Mouse (Mus musculus) hindbrain, embryonic 14.5 days (tissue): Measurements from ENCODE around the gene Lpp. TPM values are rescaled to one million over a fixed set of nuclear protein-coding genes. Genes with fewer than 3 reads are reported as not detected.

ENCODE experiments used
- ATAC-seq: fragments of 200-750 bp; cut with Nextera tagmentation; 2 replicates; pipeline ENCODE4 v1.8.0; 2017; ENCODE audit warnings: moderate number of reproducible peaks, mild to moderate bottlenecking, moderate TSS enrichment, moderate library complexity; ENCODE audit not compliant: low FRiP score
- DNase-seq: peaks from one replicate; pipeline ENCODE4 v3.0.0-alpha.2; 2015; ENCODE audit warnings: low spot score
- H3K27ac ChIP-seq: fragments of 300-500 bp; sonication (generic); 2 replicates; pipeline ENCODE4 v1.5.1; 2014; ENCODE audit warnings: mild to moderate bottlenecking, moderate library complexity
- H3K27me3 ChIP-seq: fragments of 300-500 bp; sonication (generic); 2 replicates; pipeline ENCODE4 v1.6.1; 2014; ENCODE audit warnings: mild to moderate bottlenecking, low read length, mixed read lengths; ENCODE audit not compliant: control insufficient read depth, insufficient read depth
- H3K36me3 ChIP-seq: fragments of 300-500 bp; sonication (generic); replicated peaks from 2 replicates; pipeline ENCODE4 v1.6.1; 2014; ENCODE audit not compliant: control insufficient read depth, insufficient read depth
- H3K4me1 ChIP-seq: fragments of 300-500 bp; sonication (generic); replicated peaks from 2 replicates; pipeline ENCODE4 v1.6.1; 2014; ENCODE audit warnings: antibody characterized with exemption, low read length, mixed read lengths; ENCODE audit not compliant: control insufficient read depth, insufficient read depth
- H3K4me2 ChIP-seq: fragments of 300-500 bp; sonication (generic); replicated peaks from 2 replicates; pipeline ENCODE4 v1.6.1; 2014; ENCODE audit warnings: mild to moderate bottlenecking, moderate library complexity
- H3K4me3 ChIP-seq: fragments of 300-500 bp; sonication (generic); replicated peaks from 2 replicates; pipeline ENCODE4 v1.5.1; 2014; ENCODE audit warnings: mild to moderate bottlenecking, low read length
- H3K9ac ChIP-seq: fragments of 300-500 bp; sonication (generic); 2 replicates; pipeline ENCODE4 v1.6.1; 2014
- H3K9me3 ChIP-seq: fragments of 300-500 bp; sonication (generic); 2 replicates; pipeline ENCODE4 v1.6.1; 2016; ENCODE audit warnings: low read length; ENCODE audit not compliant: control insufficient read depth
- WGBS: fragments of 180-500 bp; shearing (Covaris S2); extraction: QIAGEN DNeasy Blood & Tissue Kit; methylation state at CpG from one replicate; pipeline ENCODE4 v1.1.7; 2014; 5-methylcytosine and 5-hydroxymethylcytosine counted together
- polyA plus RNA-seq: library from polyadenylated mRNA; unstranded; fragments of >200 nt; fragmentation: Nextera tagmentation; extraction: Ambion mirVana; gene quantifications from 2 replicates; pipeline ENCODE4 v1.2.1, GENCODE M21; 2014

The Lpp gene
- polyA plus RNA-seq, 1 experiment from 2014 or later: 13.0 TPM

- H3K36me3 ChIP-seq: no peaks in the 10 kb centered on the region
- no peak overlapping the region for H3K27ac ChIP-seq
- no peaks in the 10 kb centered on the region for H3K27me3 ChIP-seq
- H3K9me3 ChIP-seq: no peaks in the 10 kb centered on the region
- H3K9ac ChIP-seq: no peak overlapping the region
- ATAC-seq (no peak), DNase-seq (no peak)
- 64% methylated on average over 5 of the region's 5 CpGs for WGBS
- no peak overlapping the region for H3K4me2 ChIP-seq
- H3K4me1 ChIP-seq: no peaks in the 10 kb centered on the region; the same call in 1 of the 2 replicates
- H3K4me3 ChIP-seq: no peak overlapping the region
These were observed 49.3 kb downstream of the Lpp start for GRCm38 (mm10) chr16:24442500-24443122.

GRCm38 (mm10) chr16:24443123-24443515 lies 49.8 kb downstream of the Lpp start:
- ATAC-seq: no peak
- WGBS: 55% methylated on average over 7 of the region's 7 CpGs
- DNase-seq: no peak

GRCm38 (mm10) chr16:24443555-24443954 lies 50.2 kb downstream of the Lpp start:
- DNase-seq (no peak), ATAC-seq (no peak)
- no peak overlapping the region for H3K4me2 ChIP-seq
- no peaks in the 10 kb centered on the region for H3K36me3 ChIP-seq
- no peaks in the 10 kb centered on the region; the same call in 1 of the 2 replicates for H3K4me1 ChIP-seq
- H3K4me3 ChIP-seq: no peak overlapping the region
- no peaks in the 10 kb centered on the region for H3K27me3 ChIP-seq
- H3K27ac ChIP-seq: no peak overlapping the region
- no peaks in the 10 kb centered on the region for H3K9me3 ChIP-seq
- H3K9ac ChIP-seq: no peak overlapping the region
- WGBS: 61% methylated on average over 5 of the region's 5 CpGs

More at GRCm38 (mm10) chr16:24443123-24443515, 49.8 kb downstream of the Lpp start:
- Histone ChIP-seq H3K9ac (no peak overlapping the region), H3K9me3 (no peaks in the 10 kb centered on the region), H3K4me1 (no peaks in the 10 kb centered on the region; the same call in 1 of the 2 replicates), H3K4me3 (no peak overlapping the region), H3K27me3 (no peaks in the 10 kb centered on the region), H3K36me3 (no peaks in the 10 kb centered on the region), H3K27ac (no peak overlapping the region), H3K4me2 (no peak overlapping the region)

- Histone ChIP-seq H3K9me3 (no peaks in the 10 kb centered on the region), H3K27ac (no peak overlapping the region), H3K4me3 (no peak overlapping the region), H3K27me3 (no peaks in the 10 kb centered on the region), H3K4me1 (no peaks in the 10 kb centered on the region; the same call in 1 of the 2 replicates), H3K4me2 (no peak overlapping the region), H3K36me3 (no peaks in the 10 kb centered on the region), H3K9ac (no peak overlapping the region)
- ATAC-seq (no peak), DNase-seq (no peak)
- 83% methylated on average over 4 of the region's 4 CpGs for WGBS
These were observed 51.5 kb downstream of the Lpp start for GRCm38 (mm10) chr16:24444818-24445217.

GRCm38 (mm10) chr16:24445473-24445872 lies 52.2 kb downstream of the Lpp start:
- ATAC-seq: no peak
- Histone ChIP-seq H3K4me3 (no peak overlapping the region), H3K4me1 (no peaks in the 10 kb centered on the region; the same call in 1 of the 2 replicates), H3K9ac (no peak overlapping the region), H3K27me3 (no peaks in the 10 kb centered on the region), H3K36me3 (no peaks in the 10 kb centered on the region), H3K27ac (no peak overlapping the region), H3K4me2 (no peak overlapping the region), H3K9me3 (no peaks in the 10 kb centered on the region)
- WGBS: 60% methylated on average over 3 of the region's 3 CpGs
- DNase-seq: no peak

- no peaks in the 10 kb centered on the region for H3K36me3 ChIP-seq
- 93% methylated on average over 1 of the region's 1 CpGs for WGBS
These were observed 53.1 kb downstream of the Lpp start for GRCm38 (mm10) chr16:24446449-24446848.

GRCm38 (mm10) chr16:24447666-24448492 lies 54.6 kb downstream of the Lpp start:
- ATAC-seq (no peak), DNase-seq (no peak)
- Histone ChIP-seq H3K4me1 (no peaks in the 10 kb centered on the region; the same call in 1 of the 2 replicates), H3K36me3 (no peaks in the 10 kb centered on the region), H3K9me3 (no peaks in the 10 kb centered on the region), H3K27me3 (no peaks in the 10 kb centered on the region), H3K27ac (no peak overlapping the region), H3K4me2 (no peak overlapping the region), H3K9ac (no peak overlapping the region), H3K4me3 (no peak overlapping the region)
- WGBS: 41% methylated on average over 7 of the region's 7 CpGs

More at GRCm38 (mm10) chr16:24446449-24446848, 53.1 kb downstream of the Lpp start:
- Histone ChIP-seq H3K27me3 (no peaks in the 10 kb centered on the region), H3K4me1 (no peaks in the 10 kb centered on the region; the same call in none of the 2 replicates), H3K4me2 (no peak overlapping the region), H3K9me3 (no peaks in the 10 kb centered on the region), H3K4me3 (no peak overlapping the region), H3K27ac (no peak overlapping the region), H3K9ac (no peak overlapping the region)
- ATAC-seq: no peak
- no peak for DNase-seq

GRCm38 (mm10) chr16:24448493-24448845 lies 55.2 kb downstream of the Lpp start:
- Histone ChIP-seq H3K27me3 (no peaks in the 10 kb centered on the region), H3K9ac (no peak overlapping the region), H3K9me3 (no peaks in the 10 kb centered on the region), H3K36me3 (no peaks in the 10 kb centered on the region), H3K27ac (no peak overlapping the region), H3K4me2 (no peak overlapping the region), H3K4me3 (no peak overlapping the region), H3K4me1 (no peaks in the 10 kb centered on the region; the same call in 1 of the 2 replicates)
- WGBS: 70% methylated on average over 2 of the region's 2 CpGs
- no peak for DNase-seq
- no peak for ATAC-seq

- Histone ChIP-seq H3K4me1 (no peaks in the 10 kb centered on the region; the same call in 1 of the 2 replicates), H3K9me3 (no peaks in the 10 kb centered on the region), H3K27me3 (no peaks in the 10 kb centered on the region), H3K4me3 (no peak overlapping the region), H3K4me2 (no peak overlapping the region), H3K36me3 (no peaks in the 10 kb centered on the region), H3K9ac (no peak overlapping the region), H3K27ac (no peak overlapping the region)
- 20% methylated on average over 8 of the region's 8 CpGs for WGBS
- no peak for DNase-seq
- no peak for ATAC-seq
These were observed 56.5 kb downstream of the Lpp start for GRCm38 (mm10) chr16:24449806-24450205.
